Mouse (Mus musculus): ENCODE measurements around the gene Cyp2c67.
"Not testable (repeated sequence)": the region's sequence is repeated elsewhere in the genome, so short reads cannot be mapped to it uniquely, and the experiment has no call there.

Gene Cyp2c67

DNA sequence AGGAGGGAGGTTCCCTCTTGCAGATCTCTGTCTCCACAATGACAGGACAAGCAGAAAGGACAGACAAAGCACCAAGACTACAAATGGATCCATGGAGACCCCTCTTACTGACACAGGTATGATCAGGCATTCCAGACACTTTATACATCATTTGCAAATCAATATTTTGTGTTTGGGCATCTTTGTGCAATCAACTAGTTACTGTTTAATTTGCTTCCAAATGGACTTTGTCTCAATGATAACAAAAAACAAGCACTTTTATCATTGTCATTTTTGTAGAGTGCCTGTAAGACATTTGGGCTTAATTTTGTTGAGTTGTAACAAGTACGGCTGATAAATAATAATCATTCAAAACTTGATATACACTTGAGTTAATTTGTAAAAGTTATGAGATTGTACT, at the start of gene Cyp2c67:
Cyp2c67 (minus strand) TSS at position 114 of the 400 bp plus-strand sequence.
- DNase-seq, result no peak

DNA sequence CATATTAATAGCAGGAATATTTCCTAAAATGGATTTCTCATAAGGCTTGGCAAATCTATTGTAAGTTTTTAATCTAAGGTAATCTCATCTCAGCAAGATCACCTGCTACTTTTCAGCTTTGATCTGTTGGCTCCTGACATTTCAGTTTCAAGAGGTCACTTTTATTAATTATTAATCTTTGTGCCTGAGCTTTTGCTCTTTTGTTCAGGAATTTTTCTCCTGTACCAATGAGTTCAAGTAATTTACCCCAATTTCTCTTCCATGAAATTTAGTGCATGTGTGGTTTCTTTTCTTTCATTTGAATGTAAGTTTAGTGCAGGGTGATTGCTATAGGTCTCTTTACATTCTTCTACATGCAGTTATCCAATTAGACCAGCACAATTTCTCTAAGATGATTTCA, 16.8 kb upstream of the Cyp2c67 start:
- not testable (repeated sequence) for DNase-seq

DNA sequence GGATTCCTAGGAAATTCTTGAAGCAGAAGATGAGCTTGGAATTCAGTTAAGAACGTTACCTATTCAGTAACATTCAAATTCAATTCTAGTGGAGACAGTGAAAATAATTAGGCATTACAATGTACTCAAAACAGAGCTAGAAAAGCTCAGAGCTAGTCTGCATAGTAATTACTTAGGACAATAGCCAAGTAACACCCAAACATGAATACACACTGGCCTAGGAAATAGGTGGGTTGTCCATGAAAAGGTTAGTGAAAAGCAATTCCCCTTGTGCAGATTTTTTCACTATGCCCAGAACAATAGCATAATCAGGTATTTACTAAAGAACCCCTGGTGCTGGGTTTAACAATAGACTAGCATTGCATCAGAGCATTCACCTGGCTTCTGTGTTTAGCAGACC, 3.5 kb upstream of the Cyp2c67 start:
- no peak for DNase-seq

DNA sequence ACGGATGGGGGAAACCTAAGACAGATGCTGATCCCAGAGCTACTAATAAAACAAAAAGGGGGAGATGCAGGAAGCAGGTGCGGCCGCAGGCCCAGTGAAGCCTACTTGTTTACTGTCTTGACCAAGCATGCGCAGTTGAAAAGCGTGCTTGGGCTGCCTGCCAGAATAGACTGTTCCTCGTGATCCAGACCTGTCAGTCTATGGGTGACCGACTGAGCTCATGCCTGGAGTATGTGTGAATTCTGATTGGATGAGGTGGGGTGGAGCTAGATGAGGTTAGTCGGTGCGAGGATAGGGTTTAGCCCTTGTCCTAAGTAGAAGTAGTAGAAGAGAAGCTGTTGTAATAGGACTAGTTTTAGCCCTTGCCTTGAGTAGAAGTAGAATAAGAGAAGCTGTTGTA, 1.3 kb downstream of the Cyp2c67 start:
- no peak for DNase-seq

DNA sequence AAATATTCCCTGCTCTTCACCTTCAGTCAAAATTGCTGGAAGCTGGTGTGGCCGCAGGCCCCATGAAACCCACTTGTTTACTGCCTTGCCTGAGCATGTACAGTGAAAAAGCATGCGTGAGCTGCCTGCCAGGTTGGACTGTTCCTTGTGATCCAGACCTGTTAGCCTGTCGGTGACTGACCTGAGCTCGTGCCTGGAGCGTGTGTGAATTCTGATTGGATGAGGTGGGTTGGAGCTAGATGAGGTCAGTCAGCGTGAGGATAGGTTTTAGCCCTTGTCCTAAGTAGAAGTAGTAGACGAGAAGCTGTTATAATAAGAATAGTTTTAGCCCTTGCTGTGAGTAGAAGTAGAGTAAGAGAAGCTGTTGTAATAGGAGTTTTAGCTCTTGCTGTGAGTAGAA, 4.3 kb downstream of the Cyp2c67 start:
- not testable (repeated sequence) for DNase-seq
